Comparison of ENCODE assay signal across 8 mouse cellular contexts in genomic region chr7:100886535-100886934, GRCm38 (mm10). TPM values are rescaled to one million over a fixed set of nuclear protein-coding genes. Genes with fewer than 3 reads are reported as not detected.
DNase-seq lines count a peak whose midpoint lies in the region; ATAC-seq and TF ChIP-seq lines count a peak whose summit lies in the region.

No protein-coding gene starts in this region.

- WGBS in embryonic facial prominence, embryonic 11.5 days = 33% methylated on average over 3 of the region's 3 CpGs
- 29% methylated on average over 3 of the region's 3 CpGs for WGBS in liver, postnatal 0 days (ENCODE audit: insufficient replicate concordance)

- no peaks in the 10 kb centered on the region for H3K27me3 ChIP-seq in embryonic facial prominence, embryonic 11.5 days (ENCODE audit: control insufficient read depth, insufficient read depth, low read length)
- H3K27me3 ChIP-seq in liver, postnatal 0 days (ENCODE audit: insufficient read depth, low read length) = no peaks in the 10 kb centered on the region

- no peaks in the 10 kb centered on the region for H3K9me3 ChIP-seq in embryonic facial prominence, embryonic 11.5 days (replicated peaks; ENCODE audit: control insufficient read depth, low read length)
- H3K9me3 ChIP-seq in liver, postnatal 0 days (ENCODE audit: low read length) = no peaks in the 10 kb centered on the region

- TF ChIP-seq EP300 in liver, postnatal 0 days (IDR thresholded peaks at IDR 0.05; ENCODE audit: low read depth) = no peak

- H3K27ac ChIP-seq in embryonic facial prominence, embryonic 11.5 days (replicated peaks; ENCODE audit: low read depth, low read length) = no peak overlapping the region
- no peak overlapping the region for H3K27ac ChIP-seq in liver, postnatal 0 days (ENCODE audit: low read depth)

- peaks cover 16% of the 10 kb centered on the region for H3K36me3 ChIP-seq in embryonic facial prominence, embryonic 11.5 days (replicated peaks; ENCODE audit: control insufficient read depth, insufficient read depth, low read depth, low read length)
- H3K36me3 ChIP-seq in liver, postnatal 0 days (replicated peaks; ENCODE audit: insufficient read depth, low read length) = no peaks in the 10 kb centered on the region; the same call in 1 of the 2 replicates

- no peak overlapping the region for H3K4me2 ChIP-seq in embryonic facial prominence, embryonic 11.5 days (ENCODE audit: low read depth, low read length)
- H3K4me2 ChIP-seq in liver, postnatal 0 days (ENCODE audit: low read depth, low read length) = no peak overlapping the region

- H3K4me1 ChIP-seq in embryonic facial prominence, embryonic 11.5 days (ENCODE audit: control insufficient read depth, insufficient read depth, low read length) = no peaks in the 10 kb centered on the region
- no peaks in the 10 kb centered on the region for H3K4me1 ChIP-seq in liver, postnatal 0 days (ENCODE audit: insufficient read depth)

- peak; percentile 60 for DNase-seq in adrenal gland, adult 2 months
- DNase-seq in adrenal gland, adult 8-10 months = no peak
- DNase-seq in left cerebral cortex, adult 18-20 months (ENCODE audit: low spot score in 2 of 2) = peak; percentile 60 to 62
- DNase-seq in left cerebral cortex, adult 11 months (ENCODE audit: low spot score) = no peak
- peak; percentile 74 for DNase-seq in adrenal gland, postnatal 14 days
- peak; percentile 66 for DNase-seq in embryonic facial prominence, embryonic 11.5 days (ENCODE audit: low spot score)
- DNase-seq in liver, postnatal 0 days = peak; percentile 73
- DNase-seq in thymus, postnatal 0 days (ENCODE audit: low spot score) = peak; percentile 74

- TF ChIP-seq CTCF in liver, postnatal 0 days (IDR thresholded peaks at IDR 0.05; ENCODE audit: low read depth) = peak; percentile 92

- ATAC-seq in embryonic facial prominence, embryonic 11.5 days (replicated peaks; ENCODE audit: insufficient number of reproducible peaks, low FRiP score, low TSS enrichment, low read depth) = no peak
- no peak for ATAC-seq in liver, postnatal 0 days

- H3K9ac ChIP-seq in embryonic facial prominence, embryonic 11.5 days (replicated peaks; ENCODE audit: low read length) = no peak overlapping the region
- no peak overlapping the region for H3K9ac ChIP-seq in liver, postnatal 0 days (replicated peaks)

- no peak overlapping the region for H3K4me3 ChIP-seq in embryonic facial prominence, embryonic 11.5 days (ENCODE audit: low read depth, low read length)
- H3K4me3 ChIP-seq in liver, postnatal 0 days (ENCODE audit: low read depth, low read length) = no peak overlapping the region

RNA-seq across cellular contexts. Expression of gene Relt, which starts 23.3 kb away (rescaled TPM):
- total RNA-seq in adrenal gland, adult 2 months (2021) = 1 to 10 TPM; 1.3 to 2.5 TPM
- 4.5 and 4.6 TPM in 2 replicates for polyA plus RNA-seq in adrenal gland, adult 2 months (2012; rRNA removed)
- 1 to 10 TPM; 1.2 to 1.8 (median 1.5) TPM for total RNA-seq in adrenal gland, adult 8-10 months (2022)
- total RNA-seq in left cerebral cortex, adult 18-20 months (2021) = 10 to 100 TPM; 13.2 to 21.8 TPM
- total RNA-seq in adrenal gland, postnatal 14 days (2021) = 3.1 and 5.8 TPM in 2 replicates
- 1.8 and 2.3 TPM in 2 replicates for polyA plus RNA-seq in embryonic facial prominence, embryonic 11.5 days (2014; fragmentation: Nextera tagmentation; extraction: Ambion mirVana)
- polyA plus RNA-seq in liver, postnatal 0 days (2015; fragmentation: Nextera tagmentation; extraction: Ambion mirVana) = 6.9 and 7.5 TPM in 2 replicates
- 12.3 and 12.9 TPM in 2 replicates for polyA plus RNA-seq in thymus, postnatal 0 days (2015; fragmentation: Nextera tagmentation; extraction: Ambion mirVana)

RNA-seq across cellular contexts. Expression of gene Arhgef17, which starts 45.4 kb away (rescaled TPM):
- total RNA-seq in adrenal gland, adult 2 months (2021) = 10 to 100 TPM; 76.4 to 81.7 TPM
- polyA plus RNA-seq in adrenal gland, adult 2 months (2012; rRNA removed) = 99.6 and 118 TPM in 2 replicates
- 100 to 1,000 TPM in 3 of 4 experiments, 10 to 100 TPM in 1; 95.8 to 118 (median 108) TPM for total RNA-seq in adrenal gland, adult 8-10 months (2022)
- 100 to 1,000 TPM; 136 to 141 TPM for total RNA-seq in left cerebral cortex, adult 18-20 months (2021)
- total RNA-seq in adrenal gland, postnatal 14 days (2021) = 43.9 and 47.2 TPM in 2 replicates
- polyA plus RNA-seq in embryonic facial prominence, embryonic 11.5 days (2014; fragmentation: Nextera tagmentation; extraction: Ambion mirVana) = 8.1 and 10.0 TPM in 2 replicates
- 0.35 and 0.38 TPM in 2 replicates for polyA plus RNA-seq in liver, postnatal 0 days (2015; fragmentation: Nextera tagmentation; extraction: Ambion mirVana)
- 1.0 and 1.1 TPM in 2 replicates for polyA plus RNA-seq in thymus, postnatal 0 days (2015; fragmentation: Nextera tagmentation; extraction: Ambion mirVana)

Comparison
In these comparisons a context has a peak if more than half of its experiments do, and no peak if none do; other contexts are left out.
1. DNase-seq: peak in adrenal gland, adult 2 months (single experiment), left cerebral cortex, adult 18-20 months (2 of 2), adrenal gland, postnatal 14 days (single experiment), embryonic facial prominence, embryonic 11.5 days (single experiment), liver, postnatal 0 days (single experiment) and thymus, postnatal 0 days (single experiment); none in adrenal gland, adult 8-10 months (single experiment) and left cerebral cortex, adult 11 months (single experiment).